Mouse (Mus musculus) myocyte (in vitro differentiated cells): ENCODE results near the gene Wdr31.

Experiments
- CEBPB ChIP-seq: IDR thresholded peaks from 2 replicates; pipeline ENCODE4 v1.6.1; 2011; ENCODE audit warnings: mild to moderate bottlenecking, moderate library complexity; ENCODE audit not compliant: poor library complexity, insufficient read depth, severe bottlenecking
- E2F4 ChIP-seq: IDR thresholded peaks from one replicate; pipeline ENCODE4 v1.6.1; 2011; ENCODE audit warnings: mild to moderate bottlenecking, control low read depth, moderate library complexity; ENCODE audit not compliant: insufficient read depth
- MYOD1 ChIP-seq, 3 experiments: IDR thresholded peaks; one replicate each; pipeline ENCODE4 v1.6.1; 2011; ENCODE audit warnings: control low read depth in 2 of 3, low read depth in 2 of 3, mild to moderate bottlenecking in 2 of 3, moderate library complexity in 1 of 3; ENCODE audit not compliant: insufficient read length in 2 of 3, control insufficient read depth in 1 of 3
- POLR2A ChIP-seq: IDR thresholded peaks from one replicate; pipeline ENCODE4 v1.6.1; 2011; ENCODE audit warnings: low read depth, mild to moderate bottlenecking, control low read depth, moderate library complexity; ENCODE audit not compliant: insufficient read length
- POLR2AphosphoS2 ChIP-seq: IDR thresholded peaks from one replicate; pipeline ENCODE4 v1.6.1; 2011; ENCODE audit warnings: low read depth, control low read depth; ENCODE audit not compliant: insufficient read length
- SRF ChIP-seq: IDR thresholded peaks from one replicate; pipeline ENCODE4 v1.6.1; 2011; ENCODE audit warnings: low read depth; ENCODE audit not compliant: control insufficient read depth, insufficient read length
- TCF12 ChIP-seq: IDR thresholded peaks from one replicate; pipeline ENCODE4 v1.6.1; 2011; ENCODE audit warnings: mild to moderate bottlenecking, control low read depth; ENCODE audit not compliant: poor library complexity, insufficient read depth, severe bottlenecking
- TCF3 ChIP-seq: IDR thresholded peaks from one replicate; pipeline ENCODE4 v1.6.1; 2011; ENCODE audit warnings: low read depth, control low read depth; ENCODE audit not compliant: insufficient read length
- USF1 ChIP-seq: IDR thresholded peaks from one replicate; pipeline ENCODE4 v1.6.1; 2011; ENCODE audit warnings: low read depth, mild to moderate bottlenecking, control low read depth, moderate library complexity

DNA sequence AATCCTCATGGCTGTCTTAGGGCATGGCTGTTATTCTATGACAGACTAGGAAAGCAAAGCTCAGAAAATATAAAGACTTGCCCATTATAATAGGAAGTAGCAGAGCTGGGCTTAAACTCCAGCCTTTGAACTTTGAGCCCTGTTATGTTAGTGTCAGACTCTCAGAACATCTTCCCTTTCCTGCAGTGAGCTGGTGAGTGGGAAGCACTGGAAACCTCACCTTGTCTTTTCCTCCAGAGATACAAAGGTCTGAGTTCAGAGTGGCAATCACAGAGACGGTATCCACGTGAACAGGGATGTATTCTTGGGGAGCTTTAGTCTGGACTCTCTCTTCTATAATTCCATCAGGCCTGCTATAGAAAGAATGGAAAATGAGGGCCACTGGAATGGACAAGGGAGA is 7.6 kb downstream of the Wdr31 start:
- TF ChIP-seq POLR2AphosphoS2 (no peak), POLR2A (no peak), SRF (no peak), USF1 (no peak), TCF3 (no peak), TCF12 (no peak), CEBPB (no peak), MYOD1 (IDR thresholded peaks at IDR 0.05; ENCODE audit: control insufficient read depth in 1 of 3, insufficient read length in 2 of 3, low read depth in 2 of 3) (no peak), E2F4 (no peak)
